ENCODE assay signal across 5 mouse cellular contexts in genomic region chr15:52478124-52478523, GRCm38 (mm10).
DNase-seq lines count a peak whose midpoint lies in the region; ATAC-seq and TF ChIP-seq lines count a peak whose summit lies in the region.
"Not testable (repeated sequence)": the region's sequence is repeated elsewhere in the genome, so short reads cannot be mapped to it uniquely, and the experiment has no call there.

No protein-coding gene starts in this region.

- TF ChIP-seq POLR2A in testis, adult 2 months (IDR thresholded peaks at IDR 0.05; ENCODE audit: control insufficient read depth, low read depth, low read length): not testable (repeated sequence)

- not testable (repeated sequence) for H3K4me1 ChIP-seq in E14TG2a.4 (replicated peaks; ENCODE audit: low read depth, low read length); ES-E14 (ENCODE audit: control insufficient read depth in 2 of 2, insufficient read depth in 2 of 2, low read length in 2 of 2, poor library complexity in 1 of 2); testis, adult 2 months (ENCODE audit: control insufficient read depth, insufficient read depth, low read length)

- TF ChIP-seq CTCF in E14TG2a.4 (conservative IDR thresholded peaks at IDR 0.05; ENCODE audit: low read length); testis, adult 2 months (IDR thresholded peaks at IDR 0.05; ENCODE audit: control insufficient read depth, insufficient read depth, insufficient replicate concordance, low read depth, low read length): not testable (repeated sequence)

- in situ Hi-C loops in ES-E14 (cut with MboI; ENCODE audit: low sequenced_read_pairs in 2 of 2, unreplicated experiment in 2 of 2): not testable (repeated sequence)

- H3K9ac ChIP-seq in ES-E14 (ENCODE audit: insufficient read depth, low read depth, low read length, poor library complexity, severe bottlenecking): peak overlapping the region; percentile 52

- H3K36me3 ChIP-seq in E14TG2a.4 (ENCODE audit: insufficient read depth, low read length); ES-E14 (ENCODE audit: control insufficient read depth, insufficient read depth, low read length, poor library complexity, severe bottlenecking); testis, adult 2 months (ENCODE audit: control insufficient read depth, insufficient read depth, low read length): not testable (repeated sequence)

- ATAC-seq in erythroid progenitor cell, adult 5-6 weeks (replicated peaks; ENCODE audit: low FRiP score, poor library complexity, severe bottlenecking): peak; percentile 59; the same call in 1 of the 2 replicates
- ATAC-seq in megakaryocyte progenitor cell, adult 5-6 weeks (replicated peaks; ENCODE audit: poor library complexity): peak; percentile 44; the same call in 1 of the 2 replicates

- not testable (repeated sequence) for H3K27me3 ChIP-seq in E14TG2a.4 (ENCODE audit: insufficient read depth, low read length); testis, adult 2 months (ENCODE audit: control insufficient read depth, insufficient read depth, low read length)

- H3K4me3 ChIP-seq in E14TG2a.4 (replicated peaks; ENCODE audit: low read length): peak overlapping the region; percentile 43
- H3K4me3 ChIP-seq in ES-E14 (ENCODE audit: insufficient read depth in 1 of 2, low read depth in 1 of 2, low read length in 2 of 2, poor library complexity in 1 of 2, severe bottlenecking in 1 of 2): peak overlapping the region; percentile 39 to 48; a peak in 3 of 4 replicates
- peak overlapping the region; percentile 70 for H3K4me3 ChIP-seq in testis, adult 2 months (ENCODE audit: control insufficient read depth, low read depth, low read length)

- H3K27ac ChIP-seq in ES-E14 (ENCODE audit: insufficient read depth, low read depth, low read length, poor library complexity, severe bottlenecking); testis, adult 2 months (ENCODE audit: control insufficient read depth, insufficient read depth, low read depth, low read length): not testable (repeated sequence)

- DNase-seq in ES-E14 (ENCODE audit: low read depth, low spot score): not testable (repeated sequence)

- peaks cover 12% of the 10 kb centered on the region for H3K9me3 ChIP-seq in E14TG2a.4 (ENCODE audit: low read length)
- not testable (repeated sequence) for H3K9me3 ChIP-seq in ES-E14 (ENCODE audit: control insufficient read depth, insufficient read depth, low read depth, low read length)
